Mouse (Mus musculus) layer of hippocampus, adult 8-10 months (tissue): Measurements from ENCODE around the gene Gm49425. TPM values are rescaled to one million over a fixed set of nuclear protein-coding genes. Genes with fewer than 3 reads are reported as not detected.

ENCODE experiments used
- DNase-seq, 2 experiments: peaks; one replicate each; pipeline ENCODE4 v3.0.0; 2022; ENCODE audit warnings: low spot score in 2 of 2
- microRNA-seq, 2 experiments: library from miRNA; unstranded; fragments of <30 nt; microRNA quantifications; one replicate each; pipeline ENCODE4 v1.2.0; 2022
- total RNA-seq, 4 experiments: library from RNA; stranded (reverse); gene quantifications; 2 replicates each; pipeline ENCODE4 v1.2.4; 2022

Gm49425 gene
- total RNA-seq, 4 experiments from 2014 or later: not detected

- no peak for DNase-seq
These were observed 25.6 kb downstream of the Gm49425 start, which contains the start of gene Krt83 for GRCm38 (mm10) chr15:101491431-101491830. Krt83 (minus strand) TSS chr15:101491512.

DNA sequence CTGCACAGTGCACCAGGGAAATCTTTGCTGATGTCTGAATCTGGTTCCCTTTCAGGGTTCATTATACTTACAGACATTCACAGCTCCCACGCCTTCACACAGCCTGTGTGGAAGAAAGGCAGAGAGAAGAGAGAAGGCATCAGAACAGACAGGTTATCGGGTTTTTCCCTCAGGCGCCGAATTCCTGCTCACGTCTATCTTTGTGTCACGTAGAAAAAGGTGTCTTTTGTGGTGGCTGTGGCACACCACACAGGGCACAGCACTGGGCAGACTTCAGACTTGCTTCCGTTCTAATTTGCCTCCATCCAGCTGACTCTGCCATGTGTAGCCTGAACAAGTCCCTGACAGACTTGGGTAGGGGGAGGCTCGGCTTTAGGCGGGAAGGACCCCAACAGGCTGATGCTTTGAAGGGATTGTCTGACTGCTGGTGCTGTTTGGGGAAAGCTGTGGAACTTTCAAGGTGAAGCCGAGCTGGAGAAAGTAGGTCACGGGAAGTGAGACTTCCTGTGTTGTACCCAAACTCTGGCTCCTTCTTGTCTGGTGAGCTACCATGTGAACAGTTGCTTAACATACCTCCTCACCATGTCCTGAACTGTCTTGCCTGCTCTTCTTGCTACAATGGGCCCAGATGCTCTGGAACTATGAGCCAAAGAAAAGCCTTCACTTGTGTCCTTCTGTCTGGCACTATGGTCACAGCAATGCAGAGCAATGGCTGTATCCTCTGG lies 31.0 kb downstream of the Gm49425 start:
- no peak for DNase-seq

DNA sequence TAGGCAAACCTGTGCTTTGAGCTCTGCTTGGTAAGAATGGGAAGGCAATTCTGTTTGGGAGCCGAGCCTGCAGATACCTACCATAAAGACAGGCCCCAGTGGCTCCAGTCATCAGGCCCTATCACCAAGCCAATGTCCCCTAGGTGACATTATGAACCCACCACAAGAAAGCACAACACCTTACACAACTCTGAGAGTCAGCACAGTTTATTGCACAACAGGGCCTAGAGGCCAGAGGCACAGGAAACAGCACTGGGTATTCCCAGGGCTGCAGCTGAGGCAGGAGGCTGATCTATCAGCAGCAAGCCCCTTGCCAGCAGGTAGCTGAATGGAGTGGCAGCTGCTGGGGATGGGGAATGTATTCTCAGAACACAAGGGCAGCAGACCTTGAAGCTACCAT lies 32.1 kb downstream of the Gm49425 start:
- no peak for DNase-seq

- DNase-seq: no peak
These were observed 33.4 kb downstream of the Gm49425 start for GRCm38 (mm10) chr15:101483646-101484045.

DNA sequence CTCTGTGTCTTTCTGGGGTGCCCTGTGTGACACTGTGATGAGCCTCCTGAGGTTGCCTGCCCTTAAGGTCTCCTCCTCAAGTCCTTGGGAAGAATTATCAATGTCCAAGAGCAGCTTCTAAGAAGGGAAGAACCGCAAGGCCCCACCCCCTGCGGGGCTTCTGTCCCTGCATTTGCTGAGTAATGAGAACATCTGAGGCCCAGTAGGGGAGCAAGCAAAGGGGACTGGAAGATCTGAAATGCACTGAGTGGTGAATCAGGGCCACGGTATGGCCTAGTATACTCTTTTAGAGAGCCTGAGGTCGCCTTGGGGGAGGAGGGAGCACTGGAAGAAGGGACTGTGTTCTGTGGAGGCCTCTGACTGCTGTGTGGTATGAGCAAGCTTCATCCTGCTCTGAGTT lies 35.0 kb downstream of the Gm49425 start:
- no peak for DNase-seq

- no peak for DNase-seq
These were observed 37.4 kb downstream of the Gm49425 start for GRCm38 (mm10) chr15:101479666-101480060.

- peak; percentile 12 to 36 for DNase-seq
These were observed 37.9 kb downstream of the Gm49425 start for GRCm38 (mm10) chr15:101479007-101479665.

DNA sequence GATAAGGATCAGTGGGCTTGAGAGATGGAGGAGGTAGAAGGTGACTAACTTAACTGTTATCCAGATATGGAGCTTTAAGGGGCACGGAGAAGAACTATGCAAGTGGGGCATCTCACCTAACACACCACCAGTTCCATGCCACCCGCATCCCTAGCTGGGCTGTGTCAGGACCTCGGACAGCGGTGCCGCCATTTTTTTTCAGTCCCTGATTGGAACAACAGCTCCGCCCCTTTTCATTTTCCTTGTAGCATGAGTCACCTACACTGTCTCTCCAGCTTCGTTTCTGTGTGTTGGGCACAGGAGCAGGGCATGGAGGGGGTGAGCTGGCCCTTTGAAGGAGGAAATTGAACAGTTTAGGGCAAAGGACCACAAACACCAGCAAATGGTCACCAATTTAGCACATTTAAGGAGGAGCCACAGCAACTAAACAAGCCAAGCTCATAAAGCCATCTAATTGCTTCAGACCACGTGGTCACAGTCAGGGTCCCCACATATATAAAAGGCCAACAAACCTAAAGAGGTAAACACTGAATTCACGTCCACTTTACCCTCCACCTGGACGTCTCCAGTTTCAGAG lies 44.0 kb downstream of the Gm49425 start, which contains the start of gene Krt86:
TSS of gene Krt86 (plus strand) at position 527 of the 577 bp plus-strand sequence.
- DNase-seq: no peak

DNA sequence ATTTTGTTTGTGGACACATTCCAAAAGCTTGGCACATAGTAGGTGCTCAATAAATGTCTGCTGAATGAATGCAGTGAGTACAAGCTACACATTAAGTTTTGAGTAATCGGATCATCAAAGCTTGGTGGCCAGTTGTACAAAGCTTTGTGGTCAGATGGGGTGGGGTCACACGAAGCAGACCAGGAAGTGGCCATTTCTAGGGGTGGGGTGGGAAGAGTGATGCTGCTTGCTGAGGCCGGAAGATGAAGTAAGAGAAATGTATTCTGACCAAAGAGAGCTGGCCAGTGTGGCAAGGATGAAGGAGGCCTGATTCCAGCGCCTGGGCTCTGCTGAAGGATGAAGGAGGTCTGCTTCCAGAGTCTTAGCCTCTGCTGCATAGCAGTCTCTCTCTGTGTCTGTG lies 48.0 kb downstream of the Gm49425 start:
- DNase-seq: no peak

Small RNAs within 50 kb of the gene (microRNA-seq; reads per million reads assigned to microRNA genes)
- gene Gm44393: 0 reads per million in 2 experiments

Other genes with a start within 250 kb of the Gm49425 start
- gene Atg101, start 233.0 kb downstream of the Gm49425 start, total RNA-seq: 10 to 100 TPM; 43.4 to 48.1 (median 46.1) TPM
- gene 6030408B16Rik, start 224.0 kb downstream of the Gm49425 start, total RNA-seq: under 1 TPM in 3 of 4 experiments, not detected in 1; 0.26 to 0.55 (median 0.54) TPM
- under 1 TPM in 3 of 4 experiments, not detected in 1; 0.17 to 0.48 (median 0.43) TPM for gene Krt80, start 147.1 kb downstream of the Gm49425 start, total RNA-seq
- gene Krt7, start 106.2 kb downstream of the Gm49425 start, total RNA-seq: under 1 TPM in 1 of 4 experiments, not detected in 3; 0.45 TPM
- gene Krt87, start 78.5 kb downstream of the Gm49425 start, total RNA-seq: under 1 TPM; 0.23 to 0.52 (median 0.35) TPM
- not detected for gene Krt88, start 69.5 kb downstream of the Gm49425 start, total RNA-seq
- gene Krt81, start 53.5 kb downstream of the Gm49425 start, total RNA-seq: not detected
- not detected for gene Krt86, start 43.8 kb downstream of the Gm49425 start, total RNA-seq
- not detected for gene Krt83, start 25.7 kb downstream of the Gm49425 start, total RNA-seq
- gene Krt84, start 15.6 kb upstream of the Gm49425 start, total RNA-seq: not detected
- gene Krt82, start 33.4 kb upstream of the Gm49425 start, total RNA-seq: not detected
- under 1 TPM in 1 of 4 experiments, not detected in 3; 0.18 TPM for gene Krt90, start 45.7 kb upstream of the Gm49425 start, total RNA-seq
- not detected for gene Krt75, start 56.6 kb upstream of the Gm49425 start, total RNA-seq
- not detected for gene Gm5414, start 110.9 kb upstream of the Gm49425 start, total RNA-seq
- gene Gm5478, start 130.1 kb upstream of the Gm49425 start, total RNA-seq: not detected
- gene Krt6b, start 163.0 kb upstream of the Gm49425 start, total RNA-seq: not detected
- gene Krt6a, start 177.0 kb upstream of the Gm49425 start, total RNA-seq: not detected
- gene Krt5, start 195.6 kb upstream of the Gm49425 start, total RNA-seq: under 1 TPM; 0.35 to 0.61 (median 0.53) TPM
- not detected for gene Krt71, start 225.8 kb upstream of the Gm49425 start, total RNA-seq